Mouse (Mus musculus): Measurements from ENCODE around the gene Mrps35. TPM values are rescaled to one million over a fixed set of nuclear protein-coding genes. Genes with fewer than 3 reads are reported as not detected.
A peak's percentile ranks its signal among the peaks of the same experiment; 100 is the strongest.

Gene Mrps35
- polyA plus RNA-seq, 1 experiment: 7.7 TPM

GRCm38 (mm10) chr6:147116579-147116978 lies 74.0 kb downstream of the Mrps35 start:
- Histone ChIP-seq H3K27me3 (ENCODE audit: control insufficient read depth, insufficient read depth, low read length) (no peaks in the 10 kb centered on the region), H3K4me3 (ENCODE audit: low read depth, low read length) (no peak overlapping the region), H3K27ac (ENCODE audit: insufficient read depth, low read depth, low read length) (no peak overlapping the region), H3K36me3 (ENCODE audit: control insufficient read depth, insufficient read depth, low read length) (peaks cover 5% of the 10 kb centered on the region), H3K4me1 (ENCODE audit: control insufficient read depth, insufficient read depth, insufficient read length, low read length) (no peaks in the 10 kb centered on the region)
- TF ChIP-seq POLR2A (IDR thresholded peaks at IDR 0.05; ENCODE audit: low read depth, low read length): no peak
- TF ChIP-seq CTCF (IDR thresholded peaks at IDR 0.05; ENCODE audit: extremely low read depth, insufficient read length, insufficient replicate concordance, low read depth, low read length): peak; percentile 70; the same call in 1 of the 2 replicates
- WGBS: 11% methylated on average over 10 of the region's 10 CpGs

GRCm38 (mm10) chr6:147117764-147118163 lies 75.2 kb downstream of the Mrps35 start:
- 89% methylated on average over 7 of the region's 7 CpGs for WGBS
- H3K27ac ChIP-seq (ENCODE audit: insufficient read depth, low read depth, low read length): no peak overlapping the region

GRCm38 (mm10) chr6:147118190-147118589 lies 75.6 kb downstream of the Mrps35 start:
- Histone ChIP-seq H3K27me3 (ENCODE audit: control insufficient read depth, insufficient read depth, low read length) (no peaks in the 10 kb centered on the region), H3K27ac (ENCODE audit: insufficient read depth, low read depth, low read length) (no peak overlapping the region), H3K4me3 (ENCODE audit: low read depth, low read length) (no peak overlapping the region), H3K4me1 (ENCODE audit: control insufficient read depth, insufficient read depth, insufficient read length, low read length) (no peaks in the 10 kb centered on the region), H3K36me3 (ENCODE audit: control insufficient read depth, insufficient read depth, low read length) (no peaks in the 10 kb centered on the region)
- 81% methylated on average over 3 of the region's 3 CpGs for WGBS
- TF ChIP-seq CTCF (IDR thresholded peaks at IDR 0.05; ENCODE audit: extremely low read depth, insufficient read length, insufficient replicate concordance, low read depth, low read length) (no peak), POLR2A (IDR thresholded peaks at IDR 0.05; ENCODE audit: low read depth, low read length) (no peak)

More at GRCm38 (mm10) chr6:147117764-147118163, 75.2 kb downstream of the Mrps35 start:
- Histone ChIP-seq H3K36me3 (ENCODE audit: control insufficient read depth, insufficient read depth, low read length) (no peaks in the 10 kb centered on the region), H3K4me3 (ENCODE audit: low read depth, low read length) (no peak overlapping the region), H3K4me1 (ENCODE audit: control insufficient read depth, insufficient read depth, insufficient read length, low read length) (no peaks in the 10 kb centered on the region), H3K27me3 (ENCODE audit: control insufficient read depth, insufficient read depth, low read length) (no peaks in the 10 kb centered on the region)
- no peak for TF ChIP-seq CTCF (IDR thresholded peaks at IDR 0.05; ENCODE audit: extremely low read depth, insufficient read length, insufficient replicate concordance, low read depth, low read length)
- TF ChIP-seq POLR2A (IDR thresholded peaks at IDR 0.05; ENCODE audit: low read depth, low read length): no peak

- TF ChIP-seq CTCF (IDR thresholded peaks at IDR 0.05; ENCODE audit: extremely low read depth, insufficient read length, insufficient replicate concordance, low read depth, low read length) (no peak), POLR2A (IDR thresholded peaks at IDR 0.05; ENCODE audit: low read depth, low read length) (no peak)
- Histone ChIP-seq H3K27ac (ENCODE audit: insufficient read depth, low read depth, low read length) (no peak overlapping the region), H3K36me3 (ENCODE audit: control insufficient read depth, insufficient read depth, low read length) (no peaks in the 10 kb centered on the region), H3K4me3 (ENCODE audit: low read depth, low read length) (no peak overlapping the region), H3K27me3 (ENCODE audit: control insufficient read depth, insufficient read depth, low read length) (no peaks in the 10 kb centered on the region), H3K4me1 (ENCODE audit: control insufficient read depth, insufficient read depth, insufficient read length, low read length) (no peaks in the 10 kb centered on the region)
- 46% methylated on average over 6 of the region's 6 CpGs for WGBS
Measured at GRCm38 (mm10) chr6:147121320-147121719, 78.8 kb downstream of the Mrps35 start.

Other genes with a start within 250 kb of the Mrps35 start
- 0.65 and 0.89 TPM in 2 replicates for gene Arntl2, start 246.7 kb upstream of the Mrps35 start, polyA plus RNA-seq (2012; rRNA removed)
- gene Smco2, start 192.7 kb upstream of the Mrps35 start, polyA plus RNA-seq (2012; rRNA removed): not detected in 2 replicates
- gene Ppfibp1, start 154.3 kb upstream of the Mrps35 start, polyA plus RNA-seq (2012; rRNA removed): 1.6 and 3.3 TPM in 2 replicates
- not detected in 2 replicates for gene 1700034J05Rik, start 88.3 kb upstream of the Mrps35 start, polyA plus RNA-seq (2012; rRNA removed)
- 5.7 and 6.3 TPM in 2 replicates for gene Rep15, start 10.2 kb upstream of the Mrps35 start, polyA plus RNA-seq (2012; rRNA removed)
- gene Mansc4, start 44.3 kb downstream of the Mrps35 start, polyA plus RNA-seq (2012; rRNA removed): 0.24 TPM in 1 of 2 replicates, not detected in the other
- gene Klhl42, start 48.6 kb downstream of the Mrps35 start, polyA plus RNA-seq (2012; rRNA removed): 3.9 and 6.4 TPM in 2 replicates
- gene Pthlh, start 221.4 kb downstream of the Mrps35 start, polyA plus RNA-seq (2012; rRNA removed): 0.32 and 0.41 TPM in 2 replicates

All from small intestine, adult 2 months (tissue).